Mouse (Mus musculus) cerebellum, adult 9-11 months (tissue): ENCODE data around the gene Maats1.

Experiments
- DNase-seq: peaks from one replicate; pipeline ENCODE4 v3.0.0; 2022

Maats1 gene

GRCm38 (mm10) chr16:38369992-38370484 lies 28.1 kb upstream of the Maats1 start:
- DNase-seq: no peak

GRCm38 (mm10) chr16:38369431-38369830 lies 27.5 kb upstream of the Maats1 start:
- DNase-seq: no peak

- DNase-seq: no peak
Observed at GRCm38 (mm10) chr16:38369000-38369399, 27.1 kb upstream of the Maats1 start.

GRCm38 (mm10) chr16:38368336-38368735 lies 26.4 kb upstream of the Maats1 start:
- peak; percentile 47 for DNase-seq

- no peak for DNase-seq
Observed at GRCm38 (mm10) chr16:38366231-38366630, 24.3 kb upstream of the Maats1 start.

GRCm38 (mm10) chr16:38365390-38365789 lies 23.4 kb upstream of the Maats1 start:
- DNase-seq: no peak

GRCm38 (mm10) chr16:38363657-38364056 lies 21.7 kb upstream of the Maats1 start:
- no peak for DNase-seq

- no peak for DNase-seq
Observed at GRCm38 (mm10) chr16:38363256-38363595, 21.3 kb upstream of the Maats1 start.

GRCm38 (mm10) chr16:38362493-38363255 lies 20.7 kb upstream of the Maats1 start:
- no peak for DNase-seq

GRCm38 (mm10) chr16:38361933-38362332 lies 20.0 kb upstream of the Maats1 start, which contains the start of gene Popdc2:
Popdc2 (plus strand) TSS chr16:38362209.
- DNase-seq: no peak

- DNase-seq: no peak
Observed at GRCm38 (mm10) chr16:38360317-38360716, 18.4 kb upstream of the Maats1 start.

GRCm38 (mm10) chr16:38359857-38360256 lies 17.9 kb upstream of the Maats1 start:
- no peak for DNase-seq

GRCm38 (mm10) chr16:38359241-38359640 lies 17.3 kb upstream of the Maats1 start:
- no peak for DNase-seq

GRCm38 (mm10) chr16:38358256-38358812 lies 16.4 kb upstream of the Maats1 start:
- no peak for DNase-seq

GRCm38 (mm10) chr16:38354185-38354913 lies 12.4 kb upstream of the Maats1 start:
- DNase-seq: no peak

GRCm38 (mm10) chr16:38353642-38354041 lies 11.7 kb upstream of the Maats1 start:
- DNase-seq: no peak

GRCm38 (mm10) chr16:38352851-38353250 lies 10.9 kb upstream of the Maats1 start:
- no peak for DNase-seq

GRCm38 (mm10) chr16:38352031-38352430 lies 10.1 kb upstream of the Maats1 start:
- no peak for DNase-seq

- DNase-seq: no peak
Observed at GRCm38 (mm10) chr16:38350939-38351338, 9.0 kb upstream of the Maats1 start.

- DNase-seq: no peak
Observed at GRCm38 (mm10) chr16:38350361-38350855, 8.5 kb upstream of the Maats1 start.

GRCm38 (mm10) chr16:38349881-38350280 lies 7.9 kb upstream of the Maats1 start:
- no peak for DNase-seq

GRCm38 (mm10) chr16:38348217-38348761 lies 6.3 kb upstream of the Maats1 start:
- DNase-seq: no peak

GRCm38 (mm10) chr16:38347588-38347987 lies 5.6 kb upstream of the Maats1 start:
- DNase-seq: no peak
